Comparison of ENCODE assay signal across 8 mouse cellular contexts in genomic region chr9:43239712-43240593, GRCm38 (mm10). TPM values are rescaled to one million over a fixed set of nuclear protein-coding genes. Genes with fewer than 3 reads are reported as not detected.
A peak's percentile ranks its signal among the peaks of the same experiment; 100 is the strongest.
DNase-seq lines count a peak whose midpoint lies in the region; ATAC-seq and TF ChIP-seq lines count a peak whose summit lies in the region.

Oaf (minus strand) TSS chr9:43239911.

- H3K27ac ChIP-seq in brown adipose tissue, adult 24 weeks (replicated peaks; ENCODE audit: low read depth, low read length), result peak within 1 kb of the TSS; percentile 68
- peak within 1 kb of the TSS; percentile 84 for H3K27ac ChIP-seq in heart, embryonic 12.5 days (ENCODE audit: poor library complexity, severe bottlenecking)
- H3K27ac ChIP-seq in kidney, postnatal 0 days, result peak within 1 kb of the TSS; percentile 88
- no peak within 1 kb of the TSS for H3K27ac ChIP-seq in midbrain, postnatal 0 days (ENCODE audit: low read depth, low read length)

- H3ac ChIP-seq in C2C12 (ENCODE audit: control insufficient read depth, insufficient read length, low read depth), result peak within 1 kb of the TSS; percentile 73

- peak within 1 kb of the TSS; percentile 75 for H3K4me3 ChIP-seq in C2C12 (ENCODE audit: insufficient read depth, poor library complexity, severe bottlenecking)
- peak within 1 kb of the TSS; percentile 88 for H3K4me3 ChIP-seq in brown adipose tissue, adult 24 weeks (ENCODE audit: insufficient read depth, low read depth, low read length)
- H3K4me3 ChIP-seq in heart, embryonic 12.5 days, result peak within 1 kb of the TSS; percentile 95
- peak within 1 kb of the TSS; percentile 84 for H3K4me3 ChIP-seq in kidney, postnatal 0 days (replicated peaks; ENCODE audit: low read depth, low read length)
- H3K4me3 ChIP-seq in midbrain, postnatal 0 days (ENCODE audit: low read depth, low read length), result peak within 1 kb of the TSS; percentile 37

- no peak for TF ChIP-seq CTCF in C2C12 (IDR thresholded peaks at IDR 0.05; ENCODE audit: control insufficient read depth, insufficient read depth, insufficient read length)
- TF ChIP-seq CTCF in kidney, postnatal 0 days (IDR thresholded peaks at IDR 0.05; ENCODE audit: low read depth), result no peak
- TF ChIP-seq CTCF in midbrain, postnatal 0 days (IDR thresholded peaks at IDR 0.05), result no peak

- under 1% methylated on average over 44 of the region's 44 CpGs for WGBS in heart, embryonic 12.5 days
- WGBS in kidney, postnatal 0 days, result 2% methylated on average over 44 of the region's 44 CpGs
- WGBS in midbrain, postnatal 0 days, result 2% methylated on average over 44 of the region's 44 CpGs

- peak within 1 kb of the TSS; percentile 75 for H3K4me2 ChIP-seq in heart, embryonic 12.5 days
- H3K4me2 ChIP-seq in kidney, postnatal 0 days (ENCODE audit: low read length), result peak within 1 kb of the TSS; percentile 85
- peak within 1 kb of the TSS; percentile 51 for H3K4me2 ChIP-seq in midbrain, postnatal 0 days (ENCODE audit: low read depth, low read length, poor library complexity, severe bottlenecking)

- H3K4me1 ChIP-seq in brown adipose tissue, adult 24 weeks (ENCODE audit: control insufficient read depth, insufficient read depth, insufficient read length, low read length), result peaks cover 5% of the 10 kb centered on the region
- H3K4me1 ChIP-seq in heart, embryonic 12.5 days (replicated peaks), result peaks cover 48% of the 10 kb centered on the region
- peaks cover 31% of the 10 kb centered on the region for H3K4me1 ChIP-seq in kidney, postnatal 0 days (replicated peaks; ENCODE audit: insufficient read depth, low read length)
- peaks cover 4% of the 10 kb centered on the region; the same call in 1 of the 2 replicates for H3K4me1 ChIP-seq in midbrain, postnatal 0 days (ENCODE audit: insufficient read depth, low read length)

- no peaks in the 10 kb centered on the region for H3K27me3 ChIP-seq in C2C12 (ENCODE audit: control insufficient read depth, insufficient read depth, insufficient read length)
- H3K27me3 ChIP-seq in heart, embryonic 12.5 days (replicated peaks), result no peaks in the 10 kb centered on the region
- no peaks in the 10 kb centered on the region for H3K27me3 ChIP-seq in kidney, postnatal 0 days (ENCODE audit: insufficient read depth, low read length)
- H3K27me3 ChIP-seq in midbrain, postnatal 0 days (ENCODE audit: insufficient read depth, low read length), result peaks cover 21% of the 10 kb centered on the region
- H3K27me3 ChIP-seq in splenic B cell, adult 2 months (ENCODE audit: control insufficient read depth, insufficient read depth, low read length, poor library complexity, severe bottlenecking), result no peaks in the 10 kb centered on the region

- H3K79me3 ChIP-seq in C2C12 (ENCODE audit: low read depth), result peaks cover 39% of the 10 kb centered on the region

- no peaks in the 10 kb centered on the region for H3K36me3 ChIP-seq in C2C12 (ENCODE audit: control insufficient read depth, insufficient read depth)
- H3K36me3 ChIP-seq in heart, embryonic 12.5 days, result no peaks in the 10 kb centered on the region
- no peaks in the 10 kb centered on the region for H3K36me3 ChIP-seq in kidney, postnatal 0 days (ENCODE audit: insufficient read depth, low read length)
- H3K36me3 ChIP-seq in midbrain, postnatal 0 days (ENCODE audit: insufficient read depth, low read length), result no peaks in the 10 kb centered on the region
- no peaks in the 10 kb centered on the region for H3K36me3 ChIP-seq in splenic B cell, adult 2 months (ENCODE audit: control insufficient read depth, insufficient read depth, low read length, poor library complexity, severe bottlenecking)

- peak; percentile 87 for ATAC-seq in heart, embryonic 12.5 days (ENCODE audit: insufficient number of reproducible peaks, low FRiP score)
- ATAC-seq in kidney, postnatal 0 days (replicated peaks; ENCODE audit: low FRiP score, low read depth), result peak; percentile 91
- peak; percentile 62; the same call in 1 of the 2 replicates for ATAC-seq in midbrain, postnatal 0 days (ENCODE audit: low FRiP score)

- DNase-seq in fibroblast of lung, adult 2 months (ENCODE audit: low read depth), result peak; percentile 93
- DNase-seq in kidney, postnatal 0 days (ENCODE audit: low spot score), result peak; percentile 96
- peak; percentile 89 for DNase-seq in liver
- peak; percentile 62 for DNase-seq in midbrain, postnatal 0 days (ENCODE audit: low spot score)
- peak; percentile 40 for DNase-seq in splenic B cell, adult 2 months (ENCODE audit: low read depth, low spot score)

- H3K9ac ChIP-seq in heart, embryonic 12.5 days, result peak within 1 kb of the TSS; percentile 93
- H3K9ac ChIP-seq in kidney, postnatal 0 days (ENCODE audit: low read depth, low read length), result peak within 1 kb of the TSS; percentile 87
- 0 out of 2 replicates have a peak within 1 kb of the TSS, but pooled peaks have one; percentile 2 for H3K9ac ChIP-seq in midbrain, postnatal 0 days (replicated peaks; ENCODE audit: low read length, poor library complexity, severe bottlenecking)

- H3K79me2 ChIP-seq in C2C12 (ENCODE audit: control insufficient read depth, insufficient read depth), result peaks cover 46% of the 10 kb centered on the region

- H3K9me3 ChIP-seq in heart, embryonic 12.5 days (replicated peaks), result no peaks in the 10 kb centered on the region
- H3K9me3 ChIP-seq in kidney, postnatal 0 days (replicated peaks; ENCODE audit: low read length), result no peaks in the 10 kb centered on the region
- H3K9me3 ChIP-seq in midbrain, postnatal 0 days (ENCODE audit: low read length), result no peaks in the 10 kb centered on the region

TF ChIP-seq in C2C12, 6 proteins besides CTCF, POLR2A, EP300 and RAD21:
- peak; percentile 42 for TF ChIP-seq USF1 (IDR thresholded peaks at IDR 0.05; ENCODE audit: low read depth)
- no peak for TF ChIP-seq FOSL1 (IDR thresholded peaks at IDR 0.05; ENCODE audit: insufficient read depth, low read length, poor library complexity, severe bottlenecking)
- no peak for TF ChIP-seq CEBPB (IDR thresholded peaks at IDR 0.05; ENCODE audit: low read depth)
- no peak for TF ChIP-seq MYOG (IDR thresholded peaks at IDR 0.05; ENCODE audit: control insufficient read depth, extremely low read depth, insufficient read length)
- no peak for TF ChIP-seq MYOD1 (IDR thresholded peaks at IDR 0.05; ENCODE audit: control insufficient read depth, insufficient read length, low read depth)
- TF ChIP-seq MAX (IDR thresholded peaks at IDR 0.05), result peak; percentile 86

RNA-seq across cellular contexts. Expression of gene Oaf, which starts in this region (rescaled TPM):
- polyA plus RNA-seq in C2C12 (2012; fragmentation: generic; extraction: Trizol), result 86.9 TPM
- 20.8 and 29.8 TPM in 2 replicates for polyA plus RNA-seq in brown adipose tissue, adult 24 weeks (2012; ENCODE audit: insufficient read depth, insufficient read length, missing spikeins)
- 37.1 and 37.6 TPM in 2 replicates for polyA plus RNA-seq in heart, embryonic 12.5 days (2016; fragmentation: Nextera tagmentation; extraction: Ambion mirVana)
- polyA plus RNA-seq in kidney, postnatal 0 days (2015; fragmentation: Nextera tagmentation; extraction: Ambion mirVana), result 57.2 and 62.9 TPM in 2 replicates
- 4.7 and 4.9 TPM in 2 replicates for total RNA-seq in midbrain, postnatal 0 days (2014; rRNA removed)
- polyA plus RNA-seq in midbrain, postnatal 0 days (2015; fragmentation: Nextera tagmentation; extraction: Ambion mirVana), result 4.5 and 4.7 TPM in 2 replicates

Comparison
In these comparisons a context has a peak if more than half of its experiments do, and no peak if none do; other contexts are left out.
1. H3K4me3 ChIP-seq: peak in every context shown above with its lines; median percentile 95 in heart, embryonic 12.5 days; 88 in brown adipose tissue, adult 24 weeks; 84 in kidney, postnatal 0 days; 75 in C2C12; 37 in midbrain, postnatal 0 days.
2. DNase-seq: peak in every context shown above with its lines; median percentile 96 in kidney, postnatal 0 days; 93 in fibroblast of lung, adult 2 months; 89 in liver; 62 in midbrain, postnatal 0 days; 40 in splenic B cell, adult 2 months.
3. H3K9ac ChIP-seq: peak in every context shown above with its lines; median percentile 93 in heart, embryonic 12.5 days; 87 in kidney, postnatal 0 days; 2 in midbrain, postnatal 0 days.